31 mouse cellular contexts compared by ENCODE assay signal in genomic region chr3:27650083-27650482, GRCm38 (mm10).
A peak's percentile ranks its signal among the peaks of the same experiment; 100 is the strongest.
DNase-seq lines count a peak whose midpoint lies in the region; ATAC-seq lines count a peak whose summit lies in the region.
"Had no signal": no experiment of that assay in that cellular context is flagged by ENCODE, and none has a peak within 500 bp of the region (broad histone marks: within the 10 kb centered on the region; RNA-seq: fewer than 3 reads in every experiment).

No protein-coding gene starts in this region.

- no peaks in the 10 kb centered on the region for H3K9me3 ChIP-seq in heart, embryonic 13.5 days
- H3K9me3 ChIP-seq: forebrain, embryonic 12.5 days; G1E; liver, embryonic 15.5 days; lung, embryonic 15.5 days; midbrain, embryonic 10.5 days; midbrain, embryonic 15.5 days; neural tube, embryonic 12.5 days had no signal

- peaks cover 97% of the 10 kb centered on the region for H3K4me1 ChIP-seq in heart, embryonic 13.5 days

- H3K9ac ChIP-seq in heart, embryonic 13.5 days: no peak overlapping the region
- H3K9ac ChIP-seq: forebrain, embryonic 12.5 days; forebrain, postnatal 0 days; hindbrain, embryonic 14.5 days; liver, embryonic 15.5 days; lung, embryonic 15.5 days; midbrain, embryonic 15.5 days; neural tube, embryonic 12.5 days had no signal

- ATAC-seq in heart, embryonic 13.5 days (ENCODE audit: extremely low read depth, insufficient number of reproducible peaks, low FRiP score, low TSS enrichment): no peak
- ATAC-seq in megakaryocyte, adult 5-6 weeks (ENCODE audit: poor library complexity, severe bottlenecking): peak; percentile 93
- ATAC-seq: forebrain, postnatal 0 days; inflammation-experienced regulatory T-cells, adult 6 months; midbrain, embryonic 15.5 days had no signal

- peaks cover 3% of the 10 kb centered on the region; the same call in 1 of the 2 replicates for H3K36me3 ChIP-seq in heart, embryonic 13.5 days
- H3K36me3 ChIP-seq: forebrain, embryonic 12.5 days; G1E; liver, embryonic 15.5 days; lung, embryonic 15.5 days; midbrain, embryonic 10.5 days; midbrain, embryonic 15.5 days; neural tube, embryonic 12.5 days had no signal

- 82% methylated on average over 11 of the region's 11 CpGs for WGBS in heart, embryonic 13.5 days

- H3K27me3 ChIP-seq in heart, embryonic 13.5 days (replicated peaks): no peaks in the 10 kb centered on the region
- H3K27me3 ChIP-seq: forebrain, embryonic 12.5 days; liver, embryonic 15.5 days; lung, embryonic 15.5 days; midbrain, embryonic 15.5 days; neural tube, embryonic 12.5 days had no signal

- DNase-seq in heart, adult 9 months (ENCODE audit: low spot score in 2 of 2): no peak
- peak; percentile 3 to 7 for DNase-seq in spleen, postnatal 36 days (ENCODE audit: low spot score in 2 of 2)
- no peak for DNase-seq in spleen, adult 12 weeks (ENCODE audit: low spot score)
- no peak for DNase-seq in adrenal gland, adult 8-10 months
- no peak for DNase-seq in right cerebral cortex, postnatal 36 days (ENCODE audit: low spot score in 2 of 2)
- no peak for DNase-seq in frontal cortex, postnatal 36 days (ENCODE audit: low spot score in 2 of 2)
- DNase-seq: adrenal gland, postnatal 10 days; cerebellum, adult 18-20 months; cerebellum, postnatal 10 days; forebrain, postnatal 0 days; gastrocnemius, postnatal 14 days; heart, adult 11 months; heart, postnatal 4 days; kidney, adult 11 months; kidney, postnatal 14 days; left cerebral cortex, postnatal 4 days; lung, postnatal 4 days; thymus, postnatal 36 days had no signal

- 0 out of 2 replicates have a peak overlapping the region, but pooled peaks have one; percentile 5 for H3K27ac ChIP-seq in heart, embryonic 13.5 days (replicated peaks)
- H3K27ac ChIP-seq: forebrain, embryonic 12.5 days; hindbrain, embryonic 14.5 days; liver, embryonic 15.5 days; midbrain, embryonic 10.5 days; midbrain, embryonic 15.5 days; neural tube, embryonic 12.5 days had no signal

- H3K4me3 ChIP-seq in heart, embryonic 13.5 days: no peak overlapping the region
- H3K4me3 ChIP-seq: forebrain, embryonic 12.5 days; liver, embryonic 15.5 days; lung, embryonic 15.5 days; midbrain, embryonic 10.5 days; midbrain, embryonic 15.5 days; myocyte; neural tube, embryonic 12.5 days had no signal

- no peak overlapping the region for H3K4me2 ChIP-seq in heart, embryonic 13.5 days
- H3K4me2 ChIP-seq: forebrain, embryonic 12.5 days; heart, embryonic 11.5 days; hindbrain, embryonic 14.5 days; liver, embryonic 15.5 days; lung, embryonic 15.5 days; midbrain, embryonic 15.5 days; neural tube, embryonic 12.5 days had no signal

Comparison
In these comparisons a context has a peak if more than half of its experiments do, and no peak if none do; other contexts are left out.
1. DNase-seq: peak in spleen, postnatal 36 days (2 of 2); none in heart, adult 9 months (0 of 2), spleen, adult 12 weeks (single experiment), adrenal gland, adult 8-10 months (single experiment), right cerebral cortex, postnatal 36 days (0 of 2) and frontal cortex, postnatal 36 days (0 of 2).